Mouse (Mus musculus): ENCODE data around the gene 1700102P08Rik. TPM values are rescaled to one million over a fixed set of nuclear protein-coding genes. Genes with fewer than 3 reads are reported as not detected.

1700102P08Rik gene
- polyA plus RNA-seq (2012; rRNA removed) (1.0 TPM in 2 replicates), polyA plus RNA-seq (2014; fragmentation: Nextera tagmentation; extraction: Ambion mirVana) (0.96 and 1.2 TPM in 2 replicates)

GRCm38 (mm10) chr9:108392676-108393075 lies at the start of gene 1700102P08Rik:
Gene 1700102P08Rik, plus strand, starts transcription at chr9:108392805.
- H3K36me3 ChIP-seq (ENCODE audit: control insufficient read depth, insufficient read depth, low read length): peaks cover 66% of the 10 kb centered on the region
- no peak for TF ChIP-seq POLR2A (IDR thresholded peaks at IDR 0.05; ENCODE audit: borderline replicate concordance, extremely low read depth, insufficient read depth, insufficient read length)
- WGBS: 70% methylated on average over 18 of the region's 18 CpGs
- H3K9me3 ChIP-seq (ENCODE audit: control insufficient read depth, low read length): no peaks in the 10 kb centered on the region
- ATAC-seq (ENCODE audit: low FRiP score, low read depth) (no peak), DNase-seq (ENCODE audit: low spot score) (no peak)
- H3K4me3 ChIP-seq (replicated peaks; ENCODE audit: low read length): no peak within 1 kb of the TSS
- H3K9ac ChIP-seq (ENCODE audit: low read depth, low read length, severe bottlenecking): no peak within 1 kb of the TSS
- no peaks in the 10 kb centered on the region for H3K27me3 ChIP-seq (ENCODE audit: control insufficient read depth, insufficient read depth, low read length)
- no peaks in the 10 kb centered on the region for H3K4me1 ChIP-seq (ENCODE audit: control insufficient read depth, insufficient read depth, low read length)
- no peak within 1 kb of the TSS for H3K4me2 ChIP-seq (replicated peaks; ENCODE audit: low read depth, low read length, severe bottlenecking)
- no peak within 1 kb of the TSS for H3K27ac ChIP-seq (replicated peaks; ENCODE audit: low read depth, low read length)

DNA sequence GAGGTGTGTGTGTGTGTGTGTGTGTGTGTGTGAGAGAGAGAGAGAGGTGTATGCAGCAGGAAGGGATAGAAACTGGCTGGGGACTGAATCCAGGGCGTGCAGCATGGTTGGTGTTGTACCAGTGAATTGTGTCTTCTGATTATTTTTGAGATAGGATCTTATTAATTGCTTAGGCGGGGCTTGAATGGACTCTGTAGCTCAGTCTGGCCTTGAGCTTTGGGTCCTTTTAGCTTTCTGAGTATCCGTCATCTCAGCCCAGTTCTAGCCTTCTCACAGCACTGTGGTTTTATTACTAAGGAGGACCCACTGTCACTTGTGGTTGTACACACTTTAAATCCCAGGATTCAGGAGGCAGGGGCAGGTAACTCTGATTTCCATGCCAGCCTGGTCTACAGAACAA lies 49.3 kb upstream of the 1700102P08Rik start:
- ATAC-seq (ENCODE audit: low FRiP score, low read depth): no peak
- WGBS: 80% methylated on average over 3 of the region's 3 CpGs
- no peaks in the 10 kb centered on the region for H3K27me3 ChIP-seq (ENCODE audit: control insufficient read depth, insufficient read depth, low read length)

GRCm38 (mm10) chr9:108343835-108344234 lies 48.8 kb upstream of the 1700102P08Rik start:
- no peaks in the 10 kb centered on the region for H3K36me3 ChIP-seq (ENCODE audit: control insufficient read depth, insufficient read depth, low read length)
- no peak for ATAC-seq (ENCODE audit: low FRiP score, low read depth)
- DNase-seq (ENCODE audit: low spot score): no peak
- no peak overlapping the region for H3K27ac ChIP-seq (replicated peaks; ENCODE audit: low read depth, low read length)
- H3K9ac ChIP-seq (ENCODE audit: low read depth, low read length, severe bottlenecking): no peak overlapping the region
- no peak overlapping the region for H3K4me3 ChIP-seq (replicated peaks; ENCODE audit: low read length)
- 100% methylated on average over 1 of the region's 1 CpGs for WGBS
- no peak overlapping the region for H3K4me2 ChIP-seq (replicated peaks; ENCODE audit: low read depth, low read length, severe bottlenecking)
- no peak for TF ChIP-seq POLR2A (IDR thresholded peaks at IDR 0.05; ENCODE audit: borderline replicate concordance, extremely low read depth, insufficient read depth, insufficient read length)
- H3K9me3 ChIP-seq (ENCODE audit: control insufficient read depth, low read length): no peaks in the 10 kb centered on the region
- no peaks in the 10 kb centered on the region for H3K27me3 ChIP-seq (ENCODE audit: control insufficient read depth, insufficient read depth, low read length)
- H3K4me1 ChIP-seq (ENCODE audit: control insufficient read depth, insufficient read depth, low read length): peaks cover 16% of the 10 kb centered on the region

More for the DNA sequence above, 49.3 kb upstream of the 1700102P08Rik start:
- DNase-seq (ENCODE audit: low spot score): no peak
- Histone ChIP-seq H3K4me1 (ENCODE audit: control insufficient read depth, insufficient read depth, low read length) (peaks cover 15% of the 10 kb centered on the region), H3K4me3 (replicated peaks; ENCODE audit: low read length) (no peak overlapping the region), H3K36me3 (ENCODE audit: control insufficient read depth, insufficient read depth, low read length) (no peaks in the 10 kb centered on the region), H3K9me3 (ENCODE audit: control insufficient read depth, low read length) (no peaks in the 10 kb centered on the region), H3K9ac (ENCODE audit: low read depth, low read length, severe bottlenecking) (no peak overlapping the region), H3K4me2 (replicated peaks; ENCODE audit: low read depth, low read length, severe bottlenecking) (no peak overlapping the region), H3K27ac (replicated peaks; ENCODE audit: low read depth, low read length) (no peak overlapping the region)
- TF ChIP-seq POLR2A (IDR thresholded peaks at IDR 0.05; ENCODE audit: borderline replicate concordance, extremely low read depth, insufficient read depth, insufficient read length): no peak

GRCm38 (mm10) chr9:108344471-108344870 lies 48.1 kb upstream of the 1700102P08Rik start:
- no peak overlapping the region for H3K4me3 ChIP-seq (replicated peaks; ENCODE audit: low read length)
- no peak overlapping the region for H3K4me2 ChIP-seq (replicated peaks; ENCODE audit: low read depth, low read length, severe bottlenecking)
- ATAC-seq (ENCODE audit: low FRiP score, low read depth): no peak
- TF ChIP-seq POLR2A (IDR thresholded peaks at IDR 0.05; ENCODE audit: borderline replicate concordance, extremely low read depth, insufficient read depth, insufficient read length): no peak
- WGBS: 87% methylated on average over 4 of the region's 4 CpGs
- no peak for DNase-seq (ENCODE audit: low spot score)
- H3K27me3 ChIP-seq (ENCODE audit: control insufficient read depth, insufficient read depth, low read length): no peaks in the 10 kb centered on the region
- peaks cover 18% of the 10 kb centered on the region for H3K4me1 ChIP-seq (ENCODE audit: control insufficient read depth, insufficient read depth, low read length)
- H3K9ac ChIP-seq (ENCODE audit: low read depth, low read length, severe bottlenecking): no peak overlapping the region
- H3K27ac ChIP-seq (replicated peaks; ENCODE audit: low read depth, low read length): no peak overlapping the region
- peaks cover 3% of the 10 kb centered on the region; the same call in 1 of the 2 replicates for H3K36me3 ChIP-seq (ENCODE audit: control insufficient read depth, insufficient read depth, low read length)
- H3K9me3 ChIP-seq (ENCODE audit: control insufficient read depth, low read length): no peaks in the 10 kb centered on the region

GRCm38 (mm10) chr9:108347024-108347423 lies 45.6 kb upstream of the 1700102P08Rik start:
- TF ChIP-seq POLR2A (IDR thresholded peaks at IDR 0.05; ENCODE audit: borderline replicate concordance, extremely low read depth, insufficient read depth, insufficient read length): no peak
- no peak for ATAC-seq (ENCODE audit: low FRiP score, low read depth)
- H3K27ac ChIP-seq (replicated peaks; ENCODE audit: low read depth, low read length): peak overlapping the region; percentile 96
- peak overlapping the region; percentile 87 for H3K9ac ChIP-seq (ENCODE audit: low read depth, low read length, severe bottlenecking)
- WGBS: 4% methylated on average over 11 of the region's 11 CpGs
- peak overlapping the region; percentile 92 for H3K4me3 ChIP-seq (replicated peaks; ENCODE audit: low read length)
- peaks cover 7% of the 10 kb centered on the region for H3K4me1 ChIP-seq (ENCODE audit: control insufficient read depth, insufficient read depth, low read length)
- H3K36me3 ChIP-seq (ENCODE audit: control insufficient read depth, insufficient read depth, low read length): peaks cover 27% of the 10 kb centered on the region
- no peak for DNase-seq (ENCODE audit: low spot score)
- no peaks in the 10 kb centered on the region for H3K27me3 ChIP-seq (ENCODE audit: control insufficient read depth, insufficient read depth, low read length)
- H3K9me3 ChIP-seq (ENCODE audit: control insufficient read depth, low read length): no peaks in the 10 kb centered on the region
- peak overlapping the region; percentile 75 for H3K4me2 ChIP-seq (replicated peaks; ENCODE audit: low read depth, low read length, severe bottlenecking)
